Mouse (Mus musculus): ENCODE data around the gene Pbx4.

GRCm38 (mm10) chr8:69801796-69802195, 30.5 kb upstream of the Pbx4 start:
- no peak for TF ChIP-seq CTCF (IDR thresholded peaks at IDR 0.05; ENCODE audit: extremely low read depth, insufficient read length, insufficient replicate concordance, low read depth, low read length)
- TF ChIP-seq POLR2A (IDR thresholded peaks at IDR 0.05; ENCODE audit: low read depth, low read length) = no peak
